Mouse (Mus musculus): ENCODE data around the gene Fign.

Gene Fign

GRCm38 (mm10) chr2:64059477-64059876 is 38.4 kb downstream of the Fign start:
- DNase-seq (ENCODE audit: low spot score) = no peak

GRCm38 (mm10) chr2:64048142-64048541 is 49.7 kb downstream of the Fign start:
- DNase-seq (ENCODE audit: low spot score) = no peak

DNA sequence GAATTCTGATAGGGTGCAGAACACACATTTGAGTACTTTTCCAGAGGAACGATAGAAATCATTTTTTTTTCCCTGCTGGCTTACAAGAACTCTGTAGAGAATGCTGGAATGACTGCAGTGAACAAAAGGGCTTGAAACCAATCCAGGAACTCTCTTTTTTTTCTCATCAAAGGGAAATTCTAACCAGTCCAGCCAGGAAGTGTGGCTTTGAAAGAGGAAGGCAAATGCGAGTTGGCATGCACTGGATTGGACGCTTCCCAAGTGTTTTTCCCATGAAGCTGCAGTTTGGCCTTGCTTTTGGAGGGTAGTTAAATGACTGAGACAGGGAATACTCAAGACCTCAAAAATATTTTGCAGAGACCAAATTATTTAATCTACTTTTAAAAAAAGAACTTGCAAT is 54.7 kb downstream of the Fign start:
- peak; percentile 29 for DNase-seq (ENCODE audit: low spot score)

DNA sequence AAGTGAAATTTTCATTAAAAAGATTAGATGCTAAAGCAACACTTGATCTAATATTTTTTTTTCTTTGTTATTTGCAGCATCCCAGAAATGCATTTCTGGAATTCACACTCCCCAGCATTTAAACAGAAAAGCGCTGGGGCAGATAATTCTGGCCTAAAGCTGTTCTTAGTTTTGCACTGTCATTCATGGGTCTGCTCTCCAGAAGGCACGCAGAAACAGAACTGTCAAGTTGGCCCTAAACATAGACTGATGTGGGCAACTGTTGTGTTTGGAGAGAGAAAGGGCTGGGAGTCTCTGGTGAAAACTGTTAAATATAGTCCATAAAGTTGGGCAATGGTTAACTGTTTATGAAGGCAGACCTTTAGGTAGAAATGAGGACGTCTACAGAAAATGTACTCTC is 62.4 kb downstream of the Fign start:
- DNase-seq (ENCODE audit: low spot score) = no peak

DNA sequence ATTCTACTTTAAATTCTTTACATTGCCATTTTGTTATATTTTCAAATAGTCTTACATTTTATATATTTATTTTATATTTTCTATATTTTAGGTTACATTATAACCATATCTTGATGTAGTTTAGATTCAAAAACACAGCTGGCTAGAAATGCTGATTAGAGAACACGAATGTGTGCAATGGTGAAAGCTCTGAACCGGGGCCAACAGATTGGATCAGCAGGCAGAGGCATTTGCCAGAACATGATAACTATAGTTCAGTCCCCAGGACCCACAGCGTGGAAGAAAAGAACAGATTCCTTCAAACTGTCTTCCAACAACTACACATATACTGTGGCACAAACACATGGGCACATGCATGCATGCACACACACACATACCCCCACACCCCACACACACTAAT is 64.0 kb downstream of the Fign start:
- no peak for DNase-seq (ENCODE audit: low spot score)

- no peak for DNase-seq (ENCODE audit: low spot score)
These were observed 71.9 kb downstream of the Fign start for GRCm38 (mm10) chr2:64025961-64026360.

DNA sequence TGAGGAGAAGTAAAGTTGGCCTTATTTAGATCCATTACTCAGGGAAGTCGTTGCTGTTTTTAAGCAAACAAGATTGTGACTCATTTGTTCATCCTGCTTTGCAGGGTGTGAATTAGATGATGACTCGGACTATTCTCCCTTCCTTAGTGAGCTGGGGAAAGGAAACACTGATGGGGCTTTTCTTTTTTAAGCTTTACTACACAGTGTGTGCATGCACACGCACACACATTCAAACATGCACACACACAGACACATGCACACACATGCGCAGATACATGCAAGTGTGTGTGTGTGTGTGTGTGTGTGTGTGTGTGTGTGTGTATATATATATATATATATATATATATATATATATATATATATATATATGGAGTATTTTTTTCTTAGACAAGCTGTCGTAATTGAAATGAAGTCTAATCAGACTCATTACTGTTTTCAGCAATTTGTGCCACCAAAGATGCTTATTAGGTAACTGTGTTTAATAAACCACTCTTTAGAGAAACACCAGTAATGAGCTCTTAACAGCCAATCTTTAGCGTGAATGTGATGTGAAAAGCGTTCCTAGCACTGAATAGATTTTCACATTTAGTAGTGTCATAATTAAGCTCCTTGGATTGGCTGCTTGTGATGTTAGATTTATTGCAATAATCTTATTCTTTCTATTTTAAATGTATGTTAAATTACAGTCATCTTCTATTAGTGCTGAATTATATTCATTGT is 103.4 kb downstream of the Fign start:
- no peak for DNase-seq (ENCODE audit: low spot score)

GRCm38 (mm10) chr2:63985426-63985825 is 112.4 kb downstream of the Fign start:
- DNase-seq (ENCODE audit: low spot score) = no peak

GRCm38 (mm10) chr2:63982351-63982751 is 115.5 kb downstream of the Fign start:
- no peak for DNase-seq (ENCODE audit: low spot score)

DNA sequence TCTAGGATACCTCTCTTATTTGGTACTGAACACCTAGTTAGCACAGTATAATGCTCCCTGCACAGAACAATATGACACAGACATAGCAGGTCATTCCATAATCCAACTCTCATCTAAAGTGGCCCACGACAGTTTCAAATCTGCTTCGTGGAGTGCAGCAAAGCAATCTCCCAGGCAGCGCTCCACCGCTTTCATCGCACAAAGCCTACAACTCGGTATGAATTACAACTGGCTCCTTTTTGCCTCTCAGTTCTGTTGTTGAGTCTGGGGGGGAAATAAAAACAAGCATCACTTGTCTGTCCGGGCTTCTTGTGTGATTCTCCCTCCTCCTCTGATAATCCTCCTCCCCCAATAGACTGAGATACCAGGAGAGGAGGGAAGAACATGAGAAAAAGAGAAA is 116.4 kb downstream of the Fign start:
- DNase-seq (ENCODE audit: low spot score) = no peak

DNA sequence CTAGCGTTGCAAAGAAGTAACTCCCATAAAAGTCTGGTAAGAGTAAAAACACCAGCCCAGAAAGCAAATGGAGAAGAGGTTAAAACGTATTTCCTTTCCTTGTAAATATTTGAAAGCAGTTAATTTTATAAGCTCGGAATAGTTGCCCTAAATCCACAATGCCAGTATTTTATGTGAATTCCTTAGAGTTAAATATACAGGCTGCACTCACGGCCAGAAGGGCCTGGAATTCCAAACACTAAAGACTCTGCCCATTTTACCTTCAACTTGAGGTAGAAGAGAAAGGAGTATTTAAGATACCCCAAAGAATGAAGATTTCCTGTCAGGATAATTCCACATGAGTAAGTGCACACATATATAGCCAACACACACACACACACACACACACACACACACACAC is 128.2 kb downstream of the Fign start:
- DNase-seq (ENCODE audit: low spot score) = no peak

GRCm38 (mm10) chr2:63931041-63931440 is 166.8 kb downstream of the Fign start:
- DNase-seq (ENCODE audit: low spot score) = no peak

DNA sequence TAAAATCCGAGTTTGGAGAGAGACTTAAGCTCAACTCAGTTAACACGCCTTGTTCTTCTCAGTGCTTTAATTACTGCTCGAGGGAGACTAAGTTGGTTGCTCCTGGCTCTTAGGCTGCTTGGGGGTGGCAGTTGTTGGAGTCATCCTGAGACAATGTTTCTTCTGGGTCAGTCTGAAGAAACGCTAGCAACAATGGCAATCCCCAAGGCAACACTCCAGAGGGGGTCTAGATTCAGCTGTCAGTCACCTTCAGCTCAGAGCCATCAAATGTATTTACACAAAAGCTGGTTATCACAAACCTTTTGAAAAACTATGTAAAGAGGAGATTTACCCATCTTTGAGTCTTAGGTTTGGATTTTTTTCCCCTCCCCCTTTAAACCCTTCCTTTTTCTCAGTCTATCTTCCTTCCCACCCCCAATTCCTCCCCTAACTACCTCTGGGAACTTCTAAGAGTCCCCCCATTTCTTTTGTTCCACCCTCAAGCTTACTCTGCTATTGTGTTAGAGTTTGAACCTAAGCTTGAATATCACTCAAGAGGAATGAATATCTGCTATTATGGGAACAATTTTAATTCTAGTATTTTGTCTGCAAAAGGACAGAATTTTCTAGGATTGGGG is 171.2 kb downstream of the Fign start:
- no peak for DNase-seq (ENCODE audit: low spot score)

- DNase-seq (ENCODE audit: low spot score) = no peak
These were observed 172.1 kb downstream of the Fign start for GRCm38 (mm10) chr2:63925721-63926235.

All from adipocyte (in vitro differentiated cells).